Mouse (Mus musculus) myocyte (in vitro differentiated cells): ENCODE data around the gene Klrb1. TPM values are rescaled to one million over a fixed set of nuclear protein-coding genes. Genes with fewer than 3 reads are reported as not detected.
"Not testable (repeated sequence)": the region's sequence is repeated elsewhere in the genome, so short reads cannot be mapped to it uniquely, and the experiment has no call there.

ENCODE experiments used
- H3K27me3 ChIP-seq: one replicate; pipeline ENCODE4 v1.6.1; 2011; ENCODE audit not compliant: control insufficient read depth, insufficient read depth, insufficient read length
- H3K36me3 ChIP-seq: one replicate; pipeline ENCODE4 v1.6.1; 2011; ENCODE audit not compliant: control insufficient read depth, insufficient read depth
- H3K4me2 ChIP-seq: one replicate; pipeline ENCODE4 v1.6.1; 2011; ENCODE audit warnings: low read depth, control low read depth
- H3K4me3 ChIP-seq: one replicate; pipeline ENCODE4 v1.5.1; 2011; ENCODE audit warnings: mild to moderate bottlenecking, control low read depth, moderate library complexity
- H3K79me2 ChIP-seq: one replicate; pipeline ENCODE4 v1.6.1; 2011; ENCODE audit not compliant: control insufficient read depth, insufficient read depth
- H3ac ChIP-seq: one replicate; pipeline ENCODE4 v1.6.1; 2011; ENCODE audit not compliant: control insufficient read depth, insufficient read length
- CEBPB ChIP-seq: IDR thresholded peaks from 2 replicates; pipeline ENCODE4 v1.6.1; 2011; ENCODE audit warnings: mild to moderate bottlenecking, moderate library complexity; ENCODE audit not compliant: poor library complexity, insufficient read depth, severe bottlenecking
- E2F4 ChIP-seq: IDR thresholded peaks from one replicate; pipeline ENCODE4 v1.6.1; 2011; ENCODE audit warnings: mild to moderate bottlenecking, control low read depth, moderate library complexity; ENCODE audit not compliant: insufficient read depth
- MAX ChIP-seq: IDR thresholded peaks from one replicate; pipeline ENCODE4 v1.6.1; 2011; ENCODE audit warnings: low read depth, mild to moderate bottlenecking, control low read depth
- MYOD1 ChIP-seq, 3 experiments: IDR thresholded peaks; one replicate each; pipeline ENCODE4 v1.6.1; 2011; ENCODE audit warnings: control low read depth in 2 of 3, low read depth in 2 of 3, mild to moderate bottlenecking in 2 of 3, moderate library complexity in 1 of 3; ENCODE audit not compliant: insufficient read length in 2 of 3, control insufficient read depth in 1 of 3
- MYOG ChIP-seq, 3 experiments: IDR thresholded peaks; one replicate each; pipeline ENCODE4 v1.6.1; 2011; ENCODE audit warnings: control low read depth in 2 of 3, low read depth in 2 of 3, mild to moderate bottlenecking in 2 of 3; ENCODE audit not compliant: insufficient read length in 2 of 3, control insufficient read depth in 1 of 3, insufficient read depth in 1 of 3
- POLR2A ChIP-seq: IDR thresholded peaks from one replicate; pipeline ENCODE4 v1.6.1; 2011; ENCODE audit warnings: low read depth, mild to moderate bottlenecking, control low read depth, moderate library complexity; ENCODE audit not compliant: insufficient read length
- POLR2AphosphoS2 ChIP-seq: IDR thresholded peaks from one replicate; pipeline ENCODE4 v1.6.1; 2011; ENCODE audit warnings: low read depth, control low read depth; ENCODE audit not compliant: insufficient read length
- REST ChIP-seq: IDR thresholded peaks from one replicate; pipeline ENCODE4 v1.6.1; 2011; ENCODE audit warnings: mild to moderate bottlenecking, control low read depth, moderate library complexity; ENCODE audit not compliant: insufficient read depth, insufficient read length
- SRF ChIP-seq: IDR thresholded peaks from one replicate; pipeline ENCODE4 v1.6.1; 2011; ENCODE audit warnings: low read depth; ENCODE audit not compliant: control insufficient read depth, insufficient read length
- TCF12 ChIP-seq: IDR thresholded peaks from one replicate; pipeline ENCODE4 v1.6.1; 2011; ENCODE audit warnings: mild to moderate bottlenecking, control low read depth; ENCODE audit not compliant: poor library complexity, insufficient read depth, severe bottlenecking
- TCF3 ChIP-seq: IDR thresholded peaks from one replicate; pipeline ENCODE4 v1.6.1; 2011; ENCODE audit warnings: low read depth, control low read depth; ENCODE audit not compliant: insufficient read length
- USF1 ChIP-seq: IDR thresholded peaks from one replicate; pipeline ENCODE4 v1.6.1; 2011; ENCODE audit warnings: low read depth, mild to moderate bottlenecking, control low read depth, moderate library complexity
- polyA plus RNA-seq: library from polyadenylated mRNA; unstranded; fragments of >200 nt; fragmentation: generic; extraction: Trizol; gene quantifications from one replicate; pipeline ENCODE4 v1.2.1, GENCODE M21; 2012; ENCODE audit warnings: missing spikeins

Gene Klrb1
- polyA plus RNA-seq, 1 experiment, result not detected

DNA sequence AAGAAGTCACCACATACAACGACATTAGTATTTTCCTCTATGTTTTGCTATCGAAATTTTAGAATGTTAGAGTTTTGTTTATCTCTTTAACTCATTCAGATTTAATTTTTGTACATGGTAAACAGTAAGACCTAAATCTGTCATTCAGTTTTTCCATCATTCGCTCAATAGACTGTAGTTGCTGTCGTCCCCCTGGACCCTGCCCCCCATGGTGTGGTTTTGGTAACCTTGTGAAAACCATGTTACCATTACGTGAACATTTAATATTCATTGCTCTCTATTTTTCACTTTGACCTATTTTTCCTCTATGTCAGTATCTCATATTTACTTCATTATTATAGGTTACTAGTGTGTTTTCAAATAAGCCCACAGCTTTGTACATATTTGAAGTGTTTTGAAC, 41.7 kb upstream of the Klrb1 start:
- TF ChIP-seq TCF3 (no peak), POLR2A (no peak), E2F4 (no peak), USF1 (no peak), MYOD1 (IDR thresholded peaks at IDR 0.05; ENCODE audit: control insufficient read depth in 1 of 3, insufficient read length in 2 of 3, low read depth in 2 of 3) (no peak), CEBPB (no peak), MYOG (IDR thresholded peaks at IDR 0.05; ENCODE audit: control insufficient read depth in 1 of 3, insufficient read depth in 1 of 3, insufficient read length in 2 of 3, low read depth in 2 of 3) (no peak), MAX (no peak), SRF (no peak), REST (no peak), TCF12 (no peak), POLR2AphosphoS2 (no peak)
- Histone ChIP-seq H3K36me3 (no peaks in the 10 kb centered on the region), H3ac (no peak overlapping the region), H3K4me3 (peak overlapping the region; percentile 11), H3K79me2 (no peaks in the 10 kb centered on the region), H3K27me3 (no peaks in the 10 kb centered on the region), H3K4me2 (peak overlapping the region; percentile 69)

DNA sequence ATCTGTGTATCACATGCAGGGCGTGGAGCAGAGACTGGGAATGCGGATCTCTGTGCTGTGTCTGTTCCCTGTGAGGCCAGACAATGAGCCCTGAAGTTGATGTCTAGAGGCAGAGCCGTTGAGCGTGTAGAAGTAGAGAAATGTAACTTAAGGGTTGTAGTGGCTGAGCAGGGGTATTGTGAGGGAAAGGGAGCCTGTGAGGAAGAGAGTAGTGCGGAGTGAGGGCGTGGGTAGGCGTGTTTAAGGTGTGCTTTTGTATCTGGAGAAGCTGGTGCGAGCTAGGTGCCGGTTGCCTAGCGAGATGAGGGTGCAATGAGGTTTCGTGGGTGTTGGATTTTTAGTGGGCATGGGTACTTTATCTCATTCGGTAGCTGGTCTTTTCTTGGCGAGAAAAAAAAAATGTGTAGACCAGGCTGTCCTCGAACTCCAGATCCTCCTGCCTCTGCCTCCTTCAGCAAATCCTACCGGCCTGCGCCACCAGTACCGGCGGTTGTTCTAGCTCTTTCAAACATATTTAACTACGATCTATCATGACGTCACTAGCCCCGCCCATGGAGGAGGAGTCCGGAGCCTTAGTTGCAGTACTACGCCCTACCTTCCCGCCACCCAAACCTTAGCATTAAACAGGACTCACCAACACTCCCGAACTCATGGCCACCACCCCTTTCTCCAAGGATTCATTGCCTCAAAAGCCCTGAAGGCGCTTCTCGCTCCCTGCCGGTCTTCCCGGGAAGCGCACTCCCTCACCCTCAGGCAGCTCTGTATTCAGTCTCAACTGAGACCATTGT, 41.1 kb upstream of the Klrb1 start:
- peak overlapping the region; percentile 11 for H3K4me3 ChIP-seq
- TF ChIP-seq REST (no peak), MYOG (IDR thresholded peaks at IDR 0.05; ENCODE audit: control insufficient read depth in 1 of 3, insufficient read depth in 1 of 3, insufficient read length in 2 of 3, low read depth in 2 of 3) (no peak), E2F4 (peak; percentile 55), MYOD1 (IDR thresholded peaks at IDR 0.05; ENCODE audit: control insufficient read depth in 1 of 3, insufficient read length in 2 of 3, low read depth in 2 of 3) (no peak)
- H3K79me2 ChIP-seq, result no peaks in the 10 kb centered on the region
- H3ac ChIP-seq, result no peak overlapping the region
- H3K36me3 ChIP-seq, result no peaks in the 10 kb centered on the region
- peak overlapping the region; percentile 74 for H3K4me2 ChIP-seq
- no peaks in the 10 kb centered on the region for H3K27me3 ChIP-seq

DNA sequence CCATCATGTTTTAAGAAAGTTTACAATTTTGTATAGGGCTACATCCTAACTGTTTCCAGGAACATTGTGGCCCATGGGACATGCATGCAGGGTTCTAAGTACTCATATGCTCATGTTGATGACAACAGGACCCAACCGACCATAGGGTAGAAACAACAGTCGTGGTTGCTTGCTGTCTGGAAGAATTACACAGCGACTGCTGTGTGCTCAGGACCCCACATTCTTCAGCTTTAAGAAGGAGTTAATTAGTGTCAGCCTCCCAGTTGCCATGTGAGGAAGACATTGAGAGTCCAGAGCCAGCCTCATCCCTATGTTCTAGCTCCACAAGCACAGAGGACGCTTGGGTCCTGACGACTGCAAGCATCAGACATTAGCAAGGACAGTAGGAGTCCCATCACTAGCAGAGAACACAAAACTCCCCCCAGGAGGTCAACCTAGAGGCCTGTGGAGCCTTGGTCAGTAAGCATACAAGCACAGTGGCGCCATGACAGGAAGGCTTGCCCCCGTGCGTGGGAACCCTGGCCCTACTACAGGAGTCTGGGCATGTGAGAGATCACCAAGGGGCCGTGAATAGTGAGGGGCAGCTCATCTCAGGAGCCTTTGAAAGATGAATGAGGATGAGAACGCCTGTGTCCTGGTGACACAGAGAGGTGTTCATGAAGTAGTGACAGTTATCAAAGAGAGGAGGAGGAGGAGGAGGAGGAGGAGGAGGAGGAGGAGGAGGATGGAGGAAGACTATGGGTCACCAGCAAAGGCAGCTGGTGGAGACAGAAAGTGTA, 40.2 kb upstream of the Klrb1 start:
- H3K79me2 ChIP-seq, result not testable (repeated sequence)
- H3K4me3 ChIP-seq, result peak overlapping the region; percentile 11
- peak overlapping the region; percentile 74 for H3K4me2 ChIP-seq

DNA sequence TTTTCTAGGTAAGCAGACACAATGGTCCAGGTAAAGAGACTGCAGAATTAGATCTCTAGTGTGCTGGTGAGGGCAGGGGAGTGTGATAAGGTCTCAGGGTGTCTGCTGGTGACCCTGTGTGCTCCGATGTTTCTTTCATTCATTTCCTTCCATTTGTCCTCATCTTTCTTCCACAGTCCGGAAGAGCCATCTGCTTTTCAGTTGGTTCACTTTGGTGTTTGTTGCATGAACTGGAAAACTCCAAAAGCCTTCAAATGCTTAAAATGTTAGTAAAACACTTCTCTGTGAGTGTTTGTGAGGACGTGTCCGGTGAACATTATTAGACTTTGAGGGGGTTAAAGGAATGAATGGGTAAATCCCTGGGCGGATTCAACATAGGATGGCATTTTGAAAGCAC, 38.3 kb upstream of the Klrb1 start:
- TF ChIP-seq POLR2A (no peak), REST (no peak), TCF12 (no peak), USF1 (no peak), MYOG (IDR thresholded peaks at IDR 0.05; ENCODE audit: control insufficient read depth in 1 of 3, insufficient read depth in 1 of 3, insufficient read length in 2 of 3, low read depth in 2 of 3) (no peak), CEBPB (no peak)

More for the DNA sequence above, 40.2 kb upstream of the Klrb1 start:
- not testable (repeated sequence) for H3K27me3 ChIP-seq, H3ac ChIP-seq, H3K36me3 ChIP-seq

DNA sequence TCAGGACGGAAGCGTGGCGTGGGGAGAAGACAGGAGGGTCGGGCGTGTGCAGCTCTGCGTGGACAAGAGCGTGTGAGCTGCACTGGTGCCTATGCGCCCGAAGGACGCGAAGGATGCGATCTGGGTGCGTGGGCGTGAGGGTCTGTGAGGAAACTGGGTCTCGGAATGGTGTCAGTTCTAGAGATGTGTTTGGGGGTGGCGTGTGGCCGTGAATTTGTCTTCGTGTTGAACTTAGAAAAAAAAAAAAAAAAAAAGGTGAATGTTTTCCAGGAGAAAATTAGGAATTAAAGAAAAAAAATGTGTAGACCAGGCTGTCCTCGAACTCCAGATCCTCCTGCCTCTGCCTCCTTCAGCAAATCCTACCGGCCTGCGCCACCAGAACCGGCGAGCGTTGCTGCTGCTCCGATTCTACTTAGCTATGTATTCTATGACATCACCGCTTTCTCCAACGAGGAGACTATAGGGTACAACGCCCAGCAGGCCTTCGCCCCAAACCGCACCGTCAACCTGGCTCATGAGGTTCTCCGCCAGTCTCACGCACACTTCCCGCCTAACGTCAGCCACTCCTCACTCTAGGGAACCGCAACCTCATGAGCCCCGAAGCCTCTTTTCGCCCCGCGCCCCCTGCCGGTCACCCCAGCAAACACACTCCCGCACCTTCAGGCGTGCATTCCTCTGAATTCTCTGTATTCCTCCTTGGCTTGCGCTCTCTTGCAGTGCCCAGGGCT, 37.7 kb upstream of the Klrb1 start:
- TF ChIP-seq POLR2A, result peak; percentile 42
- peak; percentile 53 for TF ChIP-seq POLR2AphosphoS2
- not testable (repeated sequence) for H3K36me3 ChIP-seq, H3K27me3 ChIP-seq, H3K79me2 ChIP-seq
- H3K4me2 ChIP-seq, result peak overlapping the region; percentile 63
- H3K4me3 ChIP-seq, result peak overlapping the region; percentile 82
- peak overlapping the region; percentile 93 for H3ac ChIP-seq

More for the DNA sequence above, 38.3 kb upstream of the Klrb1 start:
- Histone ChIP-seq H3K4me2 (peak overlapping the region; percentile 63), H3K27me3 (no peaks in the 10 kb centered on the region), H3ac (no peak overlapping the region), H3K36me3 (no peaks in the 10 kb centered on the region), H3K4me3 (peak overlapping the region; percentile 82), H3K79me2 (no peaks in the 10 kb centered on the region)
